Mouse (Mus musculus): ENCODE results near the gene Dcaf5.

The Dcaf5 gene

DNA sequence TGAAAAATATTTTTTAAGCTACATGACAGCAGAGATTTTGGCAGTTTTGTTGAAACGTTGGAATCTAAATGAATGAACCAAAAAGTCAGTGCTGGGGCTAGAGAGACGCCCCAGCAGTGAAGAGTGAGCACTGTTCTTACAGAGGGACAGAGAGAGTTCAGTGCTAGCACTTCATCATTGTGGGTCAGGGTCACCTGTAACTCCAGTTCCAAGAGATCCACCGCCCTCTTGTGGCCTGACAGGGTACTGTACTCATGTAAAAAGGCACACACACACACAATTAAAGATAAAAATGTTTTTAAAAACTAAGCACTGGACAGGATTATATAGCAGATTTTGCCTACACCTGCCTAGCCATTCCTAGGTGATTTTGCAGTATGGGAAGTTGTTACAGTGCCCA, 29.8 kb downstream of the Dcaf5 start:
- DNase-seq = peak; percentile 6 to 23

DNA sequence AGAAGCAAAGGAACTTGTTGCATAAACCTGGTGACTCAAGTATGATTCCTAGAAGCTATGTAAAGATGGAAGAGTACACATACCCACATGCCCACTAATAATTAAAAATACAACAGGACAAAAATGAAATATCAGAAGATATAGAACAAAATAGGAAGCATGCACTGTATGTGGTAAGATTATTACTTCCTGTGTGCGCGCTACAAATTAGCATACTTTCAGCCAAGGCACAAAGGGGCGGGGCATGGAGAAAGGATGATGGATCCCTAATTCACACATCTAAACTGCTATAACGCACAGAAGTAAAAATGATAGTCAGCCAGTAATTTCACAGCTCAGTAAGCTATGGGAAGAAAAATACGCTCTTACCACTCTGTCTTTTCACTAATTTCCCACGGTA, 32.3 kb downstream of the Dcaf5 start:
- no peak for DNase-seq

DNA sequence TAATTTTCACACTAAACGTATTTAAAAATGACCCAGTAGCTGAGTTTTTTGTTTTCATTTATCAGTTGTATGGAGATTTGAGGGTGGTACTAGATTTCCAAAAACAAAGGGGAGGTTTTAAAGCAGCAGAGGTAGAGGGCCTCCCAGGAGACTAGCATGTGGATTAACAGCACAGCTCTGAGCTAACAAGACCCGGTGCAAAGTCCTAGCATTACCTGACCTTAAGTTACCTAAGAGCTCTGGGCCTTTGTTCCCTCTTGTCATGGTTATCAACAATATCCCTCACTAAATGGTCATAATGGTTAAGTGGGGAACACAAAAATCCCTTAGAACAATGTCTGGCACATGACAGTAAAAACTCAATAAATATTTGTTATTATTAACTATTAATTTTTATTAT, 37.3 kb downstream of the Dcaf5 start:
- DNase-seq = no peak

DNA sequence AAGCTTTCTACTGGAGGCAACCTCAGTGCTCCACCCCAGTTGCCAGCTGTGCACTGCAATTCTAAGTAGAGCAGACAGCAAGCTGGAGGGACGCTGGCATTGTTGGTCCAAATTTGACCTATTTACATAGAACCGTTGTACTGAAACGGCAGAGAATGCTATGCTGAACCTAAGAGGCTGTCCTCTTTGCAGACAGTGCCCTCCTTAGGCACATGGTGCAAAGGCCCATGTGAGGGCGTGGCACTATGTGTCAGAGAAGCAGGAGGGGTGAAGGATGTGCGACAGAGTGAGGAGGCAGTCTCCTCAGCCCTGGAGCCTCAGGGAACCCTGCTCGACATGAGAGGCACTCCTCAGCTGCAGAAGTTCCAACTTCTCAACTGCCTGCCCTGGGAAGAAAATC, 40.0 kb downstream of the Dcaf5 start:
- DNase-seq = no peak

DNA sequence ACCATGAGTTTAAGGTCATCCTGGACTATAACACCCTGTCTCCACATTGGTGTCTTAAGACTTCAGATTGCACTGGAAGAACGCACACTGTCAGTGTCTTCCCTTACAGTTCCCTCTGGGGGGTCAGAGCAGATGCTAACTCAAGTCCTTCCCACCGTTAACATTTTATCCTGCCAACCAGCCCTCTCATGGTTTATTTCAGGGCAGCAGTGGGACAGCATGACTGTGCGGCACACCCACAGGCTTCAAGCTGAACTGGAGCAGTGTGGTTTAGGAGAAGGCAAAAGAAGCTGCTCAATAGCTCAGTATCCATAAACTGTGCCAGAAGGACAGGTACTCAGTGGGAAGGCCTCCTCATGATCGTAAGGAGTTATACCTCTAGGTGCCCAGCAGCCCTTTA, 41.1 kb downstream of the Dcaf5 start:
- no peak for DNase-seq

DNA sequence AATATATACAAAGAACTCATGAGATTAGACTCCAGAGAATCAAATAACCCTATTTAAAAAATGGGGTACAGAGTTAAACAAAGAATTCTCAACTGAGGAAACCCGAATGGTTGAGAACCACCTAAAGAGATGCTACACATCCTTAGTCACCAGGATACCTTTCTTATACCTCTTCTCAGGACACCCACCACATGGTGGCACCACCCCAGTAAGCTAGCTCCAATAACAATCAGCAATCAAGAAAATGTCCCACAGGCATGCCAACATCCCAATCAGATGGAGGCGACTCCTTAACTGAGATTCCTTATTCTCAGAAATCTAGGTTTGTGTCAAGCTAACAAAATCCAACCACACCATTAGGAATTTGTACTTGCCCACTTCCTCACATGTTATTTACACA, 42.4 kb downstream of the Dcaf5 start:
- DNase-seq = no peak

DNA sequence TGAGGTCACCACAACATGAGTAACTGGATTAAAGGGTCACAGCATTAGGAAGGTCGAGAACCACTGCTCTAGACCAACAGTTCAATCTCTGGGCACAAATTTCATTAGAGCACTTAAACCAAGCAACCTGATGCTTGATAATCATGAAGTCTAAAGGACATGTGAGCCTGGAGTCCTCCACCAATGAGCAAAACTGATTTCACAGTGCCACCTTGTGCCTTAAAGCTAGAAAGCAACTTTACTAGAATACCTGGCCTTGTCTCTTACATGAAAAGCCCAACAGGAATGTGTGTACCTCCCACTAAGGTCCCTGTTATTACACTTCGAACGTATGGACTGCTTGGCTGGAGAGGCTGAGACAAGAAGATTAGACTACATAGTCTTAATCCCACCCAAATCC, 47.0 kb downstream of the Dcaf5 start:
- DNase-seq = no peak

DNA sequence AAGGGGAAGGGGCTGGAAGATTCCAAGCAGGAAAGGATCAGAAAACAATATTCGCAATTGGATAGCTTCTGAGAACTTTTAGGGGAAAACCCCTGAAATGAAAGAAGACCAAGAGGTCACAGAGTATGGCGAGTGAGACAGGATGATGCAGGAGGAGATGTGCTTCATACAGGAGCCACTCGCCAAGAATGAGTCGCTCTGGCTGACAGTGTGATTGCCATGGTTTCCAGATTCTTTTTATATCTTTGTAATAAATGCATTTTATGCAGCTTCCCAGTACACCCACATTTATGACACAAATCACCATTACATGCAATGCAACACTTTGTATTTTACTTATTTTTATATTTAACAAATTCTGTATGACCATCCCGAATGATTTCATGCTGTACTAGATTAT, 49.1 kb downstream of the Dcaf5 start:
- DNase-seq = no peak

DNA sequence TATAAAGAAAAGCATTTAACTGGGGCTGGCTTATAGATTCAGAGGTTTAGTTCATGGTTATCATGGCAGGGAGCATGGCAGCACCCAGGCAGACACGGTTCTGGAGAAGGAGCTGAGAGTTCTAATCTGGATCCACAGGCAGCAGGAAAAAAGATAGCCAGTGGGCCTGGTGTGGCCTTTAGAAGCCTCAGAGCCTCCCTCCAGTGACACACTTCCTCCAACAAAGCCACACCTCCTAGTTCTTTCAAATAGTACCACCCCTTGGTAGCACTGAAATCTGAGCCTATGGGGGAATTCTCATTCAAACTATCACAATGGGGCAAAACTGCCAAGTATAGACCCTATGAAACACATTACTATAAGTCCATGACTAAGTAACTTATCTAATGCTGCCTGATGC, 51.0 kb downstream of the Dcaf5 start:
- no peak for DNase-seq

DNA sequence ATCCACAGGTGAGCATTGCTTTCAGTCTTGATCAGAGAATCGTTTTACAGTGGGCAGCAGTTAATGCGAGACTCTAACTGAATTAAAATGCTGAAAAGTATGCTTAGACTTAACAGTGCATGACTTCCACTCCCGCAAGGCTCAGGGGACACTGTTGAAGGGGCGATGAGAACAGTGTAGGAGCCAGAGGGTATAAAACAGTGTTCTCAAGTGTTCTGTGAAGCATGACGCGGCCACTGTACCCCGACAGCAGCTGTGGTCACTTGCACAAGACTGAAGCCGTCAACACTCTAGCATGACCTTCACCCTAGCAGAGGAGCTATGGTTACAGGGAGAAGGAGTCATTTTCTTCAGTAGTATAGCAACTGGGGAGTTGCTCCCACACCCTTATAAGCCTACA, 52.9 kb downstream of the Dcaf5 start:
- DNase-seq = no peak

DNA sequence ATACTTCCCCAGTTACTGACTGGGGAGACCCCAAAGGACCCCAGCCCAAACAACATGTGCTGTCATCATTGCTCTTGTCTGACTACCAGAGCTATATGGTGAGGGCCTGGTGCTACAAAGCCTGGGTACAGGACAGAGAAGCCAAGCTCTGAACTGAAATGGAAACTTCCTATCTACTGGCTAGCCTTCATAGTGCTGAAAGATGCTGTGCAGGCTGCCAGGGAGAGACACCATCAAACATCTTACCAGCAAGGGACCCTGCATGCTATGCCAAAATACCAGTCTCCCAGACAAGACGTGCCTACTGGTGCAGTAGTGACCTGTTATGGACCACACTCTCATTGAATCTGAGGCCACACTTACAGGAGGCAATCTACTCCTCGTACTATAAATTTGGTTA, 53.6 kb downstream of the Dcaf5 start:
- DNase-seq = no peak

DNA sequence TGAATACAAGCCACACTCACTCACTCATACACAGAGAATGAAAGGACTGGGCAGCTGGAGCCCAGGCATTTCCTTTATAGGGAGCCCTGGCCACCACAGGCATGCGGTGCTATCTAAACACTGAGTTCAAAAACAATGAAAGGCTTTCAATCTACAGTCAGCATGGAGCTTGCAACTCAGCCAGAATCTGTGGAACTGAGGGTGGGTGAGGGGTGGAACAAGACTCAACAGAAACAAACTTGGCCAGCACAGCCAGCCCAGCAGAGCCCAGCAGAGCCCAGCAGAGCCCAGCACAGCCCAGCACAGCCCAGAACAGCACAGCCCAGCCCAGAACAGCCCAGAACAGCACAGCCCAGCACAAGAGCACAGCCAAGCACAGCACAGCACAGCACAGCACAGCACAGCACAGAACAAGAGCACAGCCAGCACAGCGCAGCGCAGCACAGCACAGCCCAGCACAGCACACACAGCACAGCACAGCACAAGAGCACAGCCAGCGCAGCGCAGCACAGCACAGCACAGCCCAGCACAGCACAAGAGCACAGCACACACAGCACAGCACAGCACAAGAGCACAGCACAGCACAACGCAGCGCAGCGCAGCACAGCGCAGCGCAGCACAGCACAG, 56.5 kb downstream of the Dcaf5 start:
- DNase-seq = no peak

DNA sequence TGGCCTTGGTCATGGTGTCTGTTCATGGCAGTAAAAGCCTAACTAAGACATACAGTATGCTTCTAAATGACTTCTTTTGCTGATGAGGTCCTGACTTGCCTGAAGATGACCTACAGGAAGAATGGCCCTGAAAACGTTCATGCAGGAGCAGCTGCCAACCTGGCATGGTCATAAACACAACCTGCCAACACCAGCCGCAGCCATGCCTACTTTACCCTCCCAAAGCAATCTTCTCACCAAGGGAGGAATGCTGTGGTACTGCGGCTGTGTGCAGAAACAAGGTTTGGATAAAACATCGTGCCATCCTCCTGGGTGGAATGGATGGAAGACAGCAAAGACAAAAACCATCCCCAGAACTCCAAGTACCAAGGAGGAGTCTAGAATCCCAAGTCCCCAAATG, 57.0 kb downstream of the Dcaf5 start:
- DNase-seq = no peak

DNA sequence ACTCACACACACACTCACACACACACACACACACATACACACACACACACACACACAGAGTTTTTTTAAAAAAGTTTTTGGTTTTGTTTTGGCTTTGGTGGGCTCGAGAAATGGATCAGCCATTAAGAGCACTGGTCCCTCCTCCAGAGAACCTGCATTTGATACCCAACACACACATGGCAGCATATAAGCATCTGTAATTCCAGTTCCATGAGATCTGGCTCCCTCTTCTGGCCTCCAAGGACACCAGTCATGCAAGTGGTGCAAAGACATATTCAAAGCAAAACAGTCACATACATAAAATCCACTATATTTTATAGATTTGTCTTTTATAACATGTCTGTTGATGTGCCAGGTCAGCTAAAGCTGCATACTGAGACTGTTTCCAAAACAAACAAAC, 58.8 kb downstream of the Dcaf5 start:
- no peak for DNase-seq

DNA sequence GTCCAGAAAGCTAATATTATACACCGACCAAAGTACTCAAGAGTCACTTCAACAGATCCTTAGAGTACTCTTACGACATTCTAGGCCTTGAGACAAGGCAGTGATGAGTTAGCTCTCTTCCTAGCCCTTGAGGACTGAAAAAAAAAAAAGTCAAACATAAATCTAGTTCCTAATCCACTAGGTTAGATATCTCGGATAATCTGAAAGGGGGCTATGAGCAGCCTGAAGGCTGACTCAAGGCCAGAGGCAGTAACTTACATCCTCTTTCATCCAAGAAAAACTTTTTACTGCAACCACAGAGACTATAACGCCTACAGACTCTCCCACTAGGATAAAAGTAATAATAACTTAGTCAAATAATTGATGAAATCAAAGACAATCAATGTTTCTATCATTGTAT, 60.7 kb downstream of the Dcaf5 start:
- DNase-seq = no peak

DNA sequence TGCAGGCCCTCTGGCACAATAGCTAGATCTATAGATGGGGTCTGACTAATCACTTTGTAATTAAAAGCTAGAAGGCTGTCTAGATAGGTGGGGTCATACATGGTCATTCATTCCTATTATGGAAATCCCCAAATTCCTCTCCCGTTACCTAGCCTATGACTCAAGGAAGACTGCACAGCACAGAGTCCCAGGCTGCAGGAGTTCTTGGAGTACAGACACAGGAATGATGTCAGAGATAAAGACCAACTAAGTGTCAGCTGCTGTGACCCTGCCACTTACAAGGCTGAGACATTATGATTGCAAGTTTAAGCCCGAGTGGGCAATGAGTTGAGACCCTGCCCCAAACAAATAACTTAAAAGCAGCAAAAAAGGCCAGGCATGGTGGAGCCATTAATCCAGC, 61.7 kb downstream of the Dcaf5 start:
- DNase-seq = no peak

DNA sequence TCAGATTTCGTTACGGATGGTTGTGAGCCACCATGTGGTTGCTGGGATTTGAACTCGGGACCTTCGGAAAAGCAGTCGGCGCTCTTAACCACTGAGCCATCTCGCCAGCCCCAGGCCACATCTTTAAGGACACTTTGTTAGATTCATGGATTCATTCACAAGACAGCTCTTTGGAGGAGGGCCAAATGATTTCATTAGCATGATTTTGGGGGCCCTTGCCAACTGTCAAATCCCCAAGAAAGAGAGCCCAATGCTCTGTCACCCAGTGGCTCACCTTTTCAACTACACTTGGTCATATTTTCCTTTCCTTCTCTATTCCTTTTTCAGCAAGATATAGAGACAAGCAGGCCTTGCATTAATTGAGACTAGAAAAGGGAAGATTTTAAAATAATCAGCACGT, 63.5 kb downstream of the Dcaf5 start:
- DNase-seq = no peak

DNA sequence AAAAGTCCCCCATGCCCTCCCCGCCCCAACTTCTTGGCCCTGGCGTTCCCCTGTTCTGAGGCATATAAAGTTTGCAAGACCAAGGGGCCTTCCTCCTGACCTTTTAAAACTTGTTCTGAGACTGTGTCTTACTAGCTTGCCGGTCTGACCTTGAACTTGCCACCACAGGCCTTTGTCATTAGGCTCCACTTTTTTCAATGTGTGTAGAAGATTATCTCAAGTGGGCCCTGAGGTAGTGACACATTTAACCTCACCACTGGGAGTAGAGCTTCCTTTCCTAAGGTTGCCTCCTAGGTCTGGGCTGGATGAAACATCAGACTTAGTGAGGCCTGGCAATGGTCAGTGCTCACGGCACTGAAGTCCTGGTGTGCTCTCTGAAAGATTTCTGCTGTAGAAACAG, 69.2 kb downstream of the Dcaf5 start:
- no peak for DNase-seq

DNA sequence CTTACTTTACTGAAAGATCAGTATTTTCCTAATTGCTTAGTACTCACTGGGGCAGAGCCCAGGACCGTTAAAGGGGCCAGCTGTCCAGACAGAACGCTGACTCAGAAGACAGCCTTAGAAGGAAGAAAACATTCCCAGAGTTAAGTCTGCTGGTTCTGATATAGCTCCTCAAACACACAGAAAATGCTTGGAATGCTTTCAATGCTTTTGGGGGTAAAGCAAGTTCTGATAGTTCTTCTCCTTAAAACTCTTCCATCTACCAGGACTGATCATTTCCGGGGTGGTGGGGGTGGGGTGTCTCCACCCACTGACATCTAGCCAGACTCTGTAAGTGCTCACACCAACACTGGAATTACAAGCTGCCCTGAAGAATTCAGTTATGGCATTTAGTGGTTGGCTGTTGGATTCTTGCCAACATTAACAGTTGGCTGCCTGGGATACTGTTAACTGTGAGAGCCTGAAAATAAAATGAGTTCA, 70.4 kb downstream of the Dcaf5 start:
- no peak for DNase-seq

DNA sequence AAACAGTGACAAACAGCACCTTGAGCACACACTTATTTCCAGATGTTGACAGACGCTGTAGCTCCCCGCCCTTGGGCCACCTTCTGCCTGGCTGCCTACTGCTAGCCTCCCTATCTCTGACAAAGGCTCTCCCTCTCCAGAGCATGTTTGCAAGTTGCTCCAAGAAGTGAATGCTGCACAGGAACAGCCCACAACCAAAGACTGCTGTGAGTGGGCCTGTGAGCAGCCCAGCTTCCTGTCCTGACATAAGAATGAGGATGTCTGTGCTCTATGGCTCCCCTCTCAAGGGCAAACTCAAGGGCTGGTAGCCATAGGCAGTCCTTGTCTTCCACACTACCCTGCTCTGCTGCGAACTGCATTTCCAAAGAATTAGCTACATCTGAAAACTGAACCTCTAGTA, 71.1 kb downstream of the Dcaf5 start:
- no peak for DNase-seq

DNA sequence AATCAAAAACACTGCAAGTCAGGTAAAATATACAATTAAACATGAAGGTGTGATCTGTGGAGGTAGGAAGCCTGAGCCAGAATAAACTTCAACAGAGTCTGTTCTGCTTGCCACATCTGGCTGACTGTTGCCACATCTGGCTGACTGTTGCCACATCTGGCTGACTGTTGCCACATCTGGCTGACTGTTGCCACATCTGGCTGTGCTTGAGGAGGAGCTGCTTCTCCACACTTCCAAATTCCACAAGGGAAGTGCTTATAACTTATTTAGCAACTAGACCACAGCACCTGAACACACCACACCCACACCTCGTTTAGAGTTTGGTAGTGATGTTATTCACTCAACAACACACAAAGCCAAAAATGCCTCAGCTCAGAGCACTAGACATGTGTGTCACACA, 74.7 kb downstream of the Dcaf5 start:
- DNase-seq = no peak

DNA sequence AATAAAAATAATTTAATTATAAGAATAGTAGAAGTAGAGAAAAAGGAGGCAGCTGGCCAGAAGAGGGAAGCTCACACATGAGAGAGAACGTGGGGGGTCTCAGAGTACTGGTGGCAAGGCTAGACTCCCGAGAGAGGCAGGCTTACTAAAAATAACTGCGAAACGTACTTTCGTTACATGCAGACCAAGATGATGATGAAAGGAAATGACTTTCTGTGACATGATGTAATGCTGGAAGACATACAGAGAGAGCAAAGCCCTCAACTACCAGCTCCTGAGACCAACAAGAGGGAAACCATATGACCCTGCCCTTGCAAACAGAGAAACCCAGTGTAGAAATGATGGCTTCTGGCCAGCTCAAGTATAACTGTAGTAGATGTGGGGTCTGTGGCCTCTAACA, 76.1 kb downstream of the Dcaf5 start:
- DNase-seq = no peak

DNA sequence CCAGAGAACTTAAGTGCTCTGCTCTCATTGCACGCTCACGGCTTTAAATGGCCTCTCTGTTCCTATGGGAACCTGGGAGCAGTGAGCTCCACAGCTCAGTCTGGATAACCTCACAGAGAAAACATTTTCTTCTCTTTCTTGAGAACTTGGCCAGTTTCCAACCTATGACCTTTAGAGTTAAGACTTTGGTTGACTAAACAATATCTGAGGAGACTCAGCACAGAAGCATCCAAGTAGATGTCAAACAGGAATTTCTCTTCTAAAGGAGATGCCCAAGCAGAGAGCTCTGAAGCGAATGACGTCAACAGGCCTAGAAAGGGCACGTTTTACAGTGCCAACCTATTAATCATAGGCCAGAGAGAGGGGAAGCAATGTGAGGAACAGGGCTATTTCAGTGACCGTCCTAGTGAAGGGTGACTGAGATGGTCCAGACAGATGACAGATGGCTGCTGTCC, 91.6 kb downstream of the Dcaf5 start:
- no peak for DNase-seq

DNA sequence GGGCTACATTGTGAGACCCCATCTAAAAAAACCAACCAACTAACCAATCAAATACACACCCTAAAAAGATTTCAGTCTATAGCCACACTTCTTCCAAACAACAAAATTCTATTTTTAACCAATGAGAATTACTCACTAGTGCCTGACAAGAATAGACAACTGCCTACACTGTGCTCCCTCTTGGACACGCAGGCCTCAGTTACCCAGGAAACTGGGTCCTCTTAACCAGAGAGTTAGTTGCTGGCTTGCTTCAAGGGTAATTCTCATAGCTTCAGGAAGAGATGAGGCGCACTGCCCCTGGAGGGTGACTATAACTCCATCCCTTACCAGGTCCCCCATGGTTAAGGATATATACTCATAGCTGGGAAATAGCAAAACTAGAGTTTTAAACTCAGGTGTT, 95.5 kb downstream of the Dcaf5 start:
- no peak for DNase-seq

DNA sequence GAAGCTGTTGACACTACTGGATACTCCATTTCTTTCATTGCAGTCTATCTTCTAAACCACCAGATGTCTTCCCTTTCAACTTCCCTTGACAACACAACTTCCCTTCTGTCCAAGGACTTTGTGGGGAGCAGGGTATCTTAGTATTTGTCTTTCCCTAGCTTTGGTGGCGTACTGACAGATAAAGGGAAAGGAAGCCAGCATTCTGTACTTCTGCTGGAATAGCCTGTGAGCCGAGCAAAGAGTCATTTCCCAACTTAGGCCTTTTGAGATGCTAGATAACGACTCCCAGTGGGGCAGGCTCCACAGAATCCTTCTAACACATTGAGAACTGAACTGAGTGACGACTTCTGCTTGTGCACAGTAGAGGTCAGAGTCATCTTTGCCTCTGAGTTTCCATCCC, 102.2 kb downstream of the Dcaf5 start:
- DNase-seq = no peak

DNA sequence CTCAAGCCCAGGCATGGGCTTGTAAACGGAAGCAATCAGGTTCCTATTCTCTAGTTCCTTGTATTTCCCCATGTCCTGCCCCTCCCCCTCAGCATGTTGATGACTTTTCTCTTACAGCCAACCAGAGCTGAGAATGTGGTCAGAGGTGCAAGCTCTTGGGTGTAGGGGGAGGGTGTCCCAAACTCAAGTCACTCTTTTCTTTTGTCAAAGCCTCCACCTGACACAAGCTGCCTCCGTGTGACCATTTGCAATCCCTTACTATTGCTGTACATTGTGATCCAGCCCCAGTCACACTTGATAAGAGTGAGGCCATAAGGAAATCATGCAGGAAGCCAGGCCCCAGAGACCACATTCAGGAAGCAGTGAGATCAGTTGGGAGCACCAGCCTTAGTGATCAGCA, 104.8 kb downstream of the Dcaf5 start:
- DNase-seq = peak in 1 of 2 experiments; percentile 18
